Mouse (Mus musculus) hindbrain, embryonic 10.5 days (tissue): ENCODE results near the gene Ppp1r8. TPM values are rescaled to one million over a fixed set of nuclear protein-coding genes. Genes with fewer than 3 reads are reported as not detected.

ENCODE experiments used
- DNase-seq: peaks from one replicate; pipeline ENCODE4 v3.0.0-alpha.2; 2017; ENCODE audit warnings: low spot score
- H3K27ac ChIP-seq: fragments of 300-500 bp; sonication (generic); 2 replicates; pipeline ENCODE4 v1.5.1; 2016; ENCODE audit warnings: mild to moderate bottlenecking, moderate library complexity
- H3K27me3 ChIP-seq: fragments of 300-500 bp; sonication (generic); 2 replicates; pipeline ENCODE4 v1.6.1; 2016; ENCODE audit warnings: mild to moderate bottlenecking; ENCODE audit not compliant: poor library complexity, insufficient read depth, severe bottlenecking
- H3K36me3 ChIP-seq: fragments of 300-500 bp; sonication (generic); 2 replicates; pipeline ENCODE4 v1.6.1; 2016; ENCODE audit warnings: mild to moderate bottlenecking, moderate library complexity
- H3K4me1 ChIP-seq: fragments of 300-500 bp; sonication (generic); replicated peaks from 2 replicates; pipeline ENCODE4 v1.6.1; 2016; ENCODE audit warnings: mild to moderate bottlenecking
- H3K4me3 ChIP-seq: fragments of 300-500 bp; sonication (generic); 2 replicates; pipeline ENCODE4 v1.5.1; 2016; ENCODE audit warnings: mild to moderate bottlenecking, moderate library complexity
- H3K9me3 ChIP-seq: fragments of 300-500 bp; sonication (generic); 2 replicates; pipeline ENCODE4 v1.6.1; 2016; ENCODE audit warnings: mild to moderate bottlenecking, moderate library complexity
- WGBS: fragments of 180-500 bp; shearing (Covaris S2); methylation state at CpG from one replicate; pipeline ENCODE4 v1.1.7; 2016; 5-methylcytosine and 5-hydroxymethylcytosine counted together
- polyA plus RNA-seq: library from polyadenylated mRNA; unstranded; fragments of >200 nt; fragmentation: Nextera tagmentation; extraction: Ambion mirVana; gene quantifications from 2 replicates; pipeline ENCODE4 v1.2.1, GENCODE M21; 2016

Ppp1r8 gene
- polyA plus RNA-seq = 81.4 and 84.3 TPM in 2 replicates

DNA sequence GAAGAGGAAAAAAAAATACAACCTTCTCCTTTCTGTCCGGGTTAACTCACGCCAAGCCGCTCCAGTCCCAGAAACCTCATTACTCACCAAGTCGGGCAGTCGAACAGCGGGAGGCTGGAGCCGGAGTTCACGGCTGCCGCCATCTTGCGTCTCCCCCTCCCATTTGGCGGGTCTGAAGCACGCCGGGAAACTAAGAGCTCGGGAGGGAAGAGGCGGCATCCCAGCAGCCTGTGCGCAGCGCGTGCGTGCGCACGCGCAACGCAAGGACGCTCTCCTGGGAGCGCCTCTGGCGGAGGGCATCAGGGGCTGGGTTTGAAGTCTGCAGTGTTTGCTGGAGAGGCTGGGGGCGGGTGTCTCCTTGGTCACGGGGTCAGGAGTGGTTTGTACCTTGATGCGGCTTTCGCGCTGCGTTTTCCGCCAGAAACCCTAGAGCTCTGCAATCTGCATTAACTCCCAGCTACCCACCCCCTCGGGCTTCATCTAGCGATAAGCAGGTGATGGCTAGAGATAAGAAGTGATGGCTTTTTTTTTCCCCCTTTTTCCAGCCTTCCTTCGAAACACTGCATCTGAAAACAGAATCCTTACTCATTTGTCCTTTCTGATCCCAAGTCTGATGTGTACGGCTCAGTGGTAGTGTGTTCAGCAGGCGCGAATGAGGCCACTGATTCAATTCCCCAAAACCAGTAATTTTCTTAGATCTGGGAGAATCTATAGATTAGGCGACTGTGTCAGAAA is at the start of gene Ppp1r8:
TSS of gene Ppp1r8 (minus strand) at position 200 of the 735 bp plus-strand sequence.
- H3K9me3 ChIP-seq = no peaks in the 10 kb centered on the region
- H3K4me3 ChIP-seq = peak within 1 kb of the TSS; percentile 86
- DNase-seq = peak; percentile 94
- H3K27me3 ChIP-seq = no peaks in the 10 kb centered on the region
- peaks cover 37% of the 10 kb centered on the region for H3K36me3 ChIP-seq
- H3K4me1 ChIP-seq = peaks cover 22% of the 10 kb centered on the region
- peak within 1 kb of the TSS; percentile 94 for H3K27ac ChIP-seq
- 2% methylated on average over 40 of the region's 40 CpGs for WGBS

DNA sequence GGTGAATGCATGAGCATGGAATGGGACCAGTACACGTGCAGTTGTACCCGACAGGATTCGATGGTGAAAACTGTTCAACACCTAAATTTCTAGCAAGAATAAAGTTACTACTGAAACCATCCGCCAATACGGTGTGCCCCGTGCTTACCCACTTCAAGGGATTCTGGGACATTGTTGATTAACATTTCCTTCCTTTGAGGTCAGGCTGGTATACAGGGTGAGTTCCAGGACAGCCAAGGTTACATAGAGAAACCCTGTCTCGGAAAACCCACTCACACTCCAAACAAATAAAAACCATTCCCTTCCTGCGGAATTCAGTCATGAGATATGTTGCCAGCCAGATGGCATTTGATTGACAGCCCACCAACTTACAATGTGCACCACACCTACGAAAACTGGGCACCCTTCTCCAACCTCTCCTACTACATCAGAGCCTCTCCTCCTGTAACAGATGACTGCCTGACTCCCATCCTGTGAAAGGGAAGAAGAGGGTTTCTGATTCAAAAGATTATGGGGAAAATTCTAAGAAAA is 41.9 kb upstream of the Ppp1r8 start:
- no peaks in the 10 kb centered on the region for H3K9me3 ChIP-seq
- DNase-seq = no peak
- WGBS = 17% methylated on average over 9 of the region's 9 CpGs

DNA sequence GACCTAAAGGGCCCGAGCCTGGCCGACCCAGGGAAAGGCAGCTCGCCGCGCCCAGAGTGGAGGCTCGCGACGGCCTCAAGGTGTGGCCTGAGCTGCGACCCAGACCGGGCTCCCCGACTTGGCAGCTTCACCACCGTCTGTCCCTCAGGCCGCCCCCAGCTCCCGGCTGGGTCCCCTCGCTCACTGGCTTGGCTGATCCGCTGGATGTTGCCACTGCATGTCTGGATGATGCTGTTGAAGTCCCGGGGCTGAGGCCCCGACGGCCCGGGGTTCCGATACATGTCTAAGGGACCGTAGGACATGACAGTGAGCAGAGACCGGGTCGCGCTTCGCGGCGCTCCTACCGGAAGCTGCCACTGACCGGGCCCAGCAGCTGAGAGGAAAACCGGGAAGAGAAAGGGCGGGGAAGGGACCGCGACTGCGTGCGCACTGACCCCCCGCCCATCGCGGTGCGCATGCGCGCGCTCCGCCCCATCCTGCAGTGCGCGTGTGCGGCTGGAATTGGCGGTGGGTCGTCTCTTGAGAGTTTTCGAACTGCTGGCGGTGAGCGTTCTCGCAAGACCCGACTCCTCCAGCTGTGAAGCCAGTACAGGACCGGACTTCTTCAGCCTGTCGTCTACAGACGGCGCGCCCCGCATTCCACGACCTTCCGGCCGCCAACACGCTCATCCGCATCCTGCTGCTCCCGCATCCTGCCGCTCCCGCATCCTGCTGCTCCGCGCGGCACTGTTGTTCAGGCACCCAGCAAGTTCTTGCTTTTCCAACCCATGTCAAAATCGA is 41.3 kb upstream of the Ppp1r8 start, which contains the start of gene Stx12:
TSS of gene Stx12 (minus strand) at position 446 of the 780 bp plus-strand sequence.
- no peaks in the 10 kb centered on the region for H3K27me3 ChIP-seq
- H3K4me3 ChIP-seq = peak within 1 kb of the TSS; percentile 87
- peak within 1 kb of the TSS; percentile 94 for H3K27ac ChIP-seq
- peaks cover 26% of the 10 kb centered on the region for H3K4me1 ChIP-seq
- H3K9me3 ChIP-seq = no peaks in the 10 kb centered on the region
- H3K36me3 ChIP-seq = peaks cover 16% of the 10 kb centered on the region
- under 1% methylated on average over 72 of the region's 72 CpGs for WGBS
- peak; percentile 91 for DNase-seq

More for the DNA sequence above, 41.9 kb upstream of the Ppp1r8 start:
- peaks cover 11% of the 10 kb centered on the region for H3K36me3 ChIP-seq
- peak overlapping the region; percentile 87 for H3K4me3 ChIP-seq
- H3K4me1 ChIP-seq = peaks cover 26% of the 10 kb centered on the region
- peak overlapping the region; percentile 94 for H3K27ac ChIP-seq
- H3K27me3 ChIP-seq = no peaks in the 10 kb centered on the region

DNA sequence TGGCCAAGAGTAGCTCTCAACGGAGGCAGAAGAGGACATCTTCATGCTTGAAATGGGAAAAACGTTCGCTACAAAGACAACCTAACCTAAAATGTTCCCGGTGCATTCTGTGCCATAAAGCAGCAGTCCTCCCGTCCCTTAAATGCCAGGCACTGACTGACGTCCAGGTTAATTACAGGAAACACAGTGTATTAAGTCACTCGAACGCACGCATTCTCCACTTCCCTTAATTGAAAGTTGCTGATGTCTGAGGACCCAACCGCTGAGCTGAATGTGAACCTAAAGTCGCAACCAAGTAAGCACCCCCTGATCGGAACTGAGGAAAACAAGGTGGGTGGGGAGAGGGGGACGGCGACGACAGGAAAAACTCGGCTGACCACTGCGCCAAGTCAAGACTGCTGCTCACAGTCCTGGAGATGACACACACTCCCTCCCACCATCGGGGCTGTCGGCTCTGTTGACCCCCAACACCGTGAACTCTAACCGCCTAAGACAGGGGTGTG is 40.6 kb upstream of the Ppp1r8 start:
- no peak for DNase-seq

DNA sequence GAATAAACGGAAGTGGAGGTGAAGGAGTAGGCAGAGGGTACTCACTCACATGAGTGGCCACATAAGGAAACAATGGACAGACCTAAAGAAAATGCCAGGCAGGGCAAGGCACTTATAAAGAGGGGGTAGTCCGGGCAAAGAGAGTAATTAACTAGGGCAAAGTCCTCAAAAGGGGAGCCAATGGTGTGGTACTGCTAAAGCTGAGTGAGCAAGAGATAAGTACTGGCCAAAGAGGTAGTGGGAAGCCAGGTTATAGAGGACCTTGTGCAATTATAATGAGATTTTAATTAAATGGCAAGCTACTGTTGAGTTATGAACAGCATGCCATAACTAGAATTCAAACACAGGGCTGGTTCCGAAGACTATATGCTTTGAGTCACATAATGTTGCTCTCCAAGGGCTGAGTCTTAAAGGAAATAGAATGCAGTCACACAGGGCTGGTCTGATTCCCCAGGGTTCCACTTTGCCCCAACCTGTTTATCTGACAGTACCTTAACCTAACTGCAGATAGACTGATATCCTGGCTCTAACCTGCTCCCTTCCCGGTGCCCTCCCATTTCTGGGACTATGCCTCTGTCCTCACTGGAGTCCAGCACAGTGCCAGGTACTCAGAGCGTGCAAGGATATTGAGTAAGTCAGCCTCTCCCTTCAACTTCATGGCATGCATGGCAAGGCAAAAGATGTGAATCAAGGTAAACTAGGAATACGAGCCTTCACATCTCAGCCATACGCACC is 31.6 kb upstream of the Ppp1r8 start:
- Histone ChIP-seq H3K9me3 (no peaks in the 10 kb centered on the region), H3K27ac (no peak overlapping the region), H3K4me3 (no peak overlapping the region), H3K36me3 (peaks cover 35% of the 10 kb centered on the region), H3K27me3 (no peaks in the 10 kb centered on the region), H3K4me1 (no peaks in the 10 kb centered on the region)
- no peak for DNase-seq
- WGBS = 93% methylated on average over 7 of the region's 7 CpGs

More for the DNA sequence above, 40.6 kb upstream of the Ppp1r8 start:
- Histone ChIP-seq H3K4me3 (peak overlapping the region; percentile 87), H3K9me3 (no peaks in the 10 kb centered on the region), H3K36me3 (peaks cover 16% of the 10 kb centered on the region), H3K27me3 (no peaks in the 10 kb centered on the region), H3K27ac (peak overlapping the region; percentile 94), H3K4me1 (peaks cover 26% of the 10 kb centered on the region)
- 7% methylated on average over 21 of the region's 21 CpGs for WGBS

DNA sequence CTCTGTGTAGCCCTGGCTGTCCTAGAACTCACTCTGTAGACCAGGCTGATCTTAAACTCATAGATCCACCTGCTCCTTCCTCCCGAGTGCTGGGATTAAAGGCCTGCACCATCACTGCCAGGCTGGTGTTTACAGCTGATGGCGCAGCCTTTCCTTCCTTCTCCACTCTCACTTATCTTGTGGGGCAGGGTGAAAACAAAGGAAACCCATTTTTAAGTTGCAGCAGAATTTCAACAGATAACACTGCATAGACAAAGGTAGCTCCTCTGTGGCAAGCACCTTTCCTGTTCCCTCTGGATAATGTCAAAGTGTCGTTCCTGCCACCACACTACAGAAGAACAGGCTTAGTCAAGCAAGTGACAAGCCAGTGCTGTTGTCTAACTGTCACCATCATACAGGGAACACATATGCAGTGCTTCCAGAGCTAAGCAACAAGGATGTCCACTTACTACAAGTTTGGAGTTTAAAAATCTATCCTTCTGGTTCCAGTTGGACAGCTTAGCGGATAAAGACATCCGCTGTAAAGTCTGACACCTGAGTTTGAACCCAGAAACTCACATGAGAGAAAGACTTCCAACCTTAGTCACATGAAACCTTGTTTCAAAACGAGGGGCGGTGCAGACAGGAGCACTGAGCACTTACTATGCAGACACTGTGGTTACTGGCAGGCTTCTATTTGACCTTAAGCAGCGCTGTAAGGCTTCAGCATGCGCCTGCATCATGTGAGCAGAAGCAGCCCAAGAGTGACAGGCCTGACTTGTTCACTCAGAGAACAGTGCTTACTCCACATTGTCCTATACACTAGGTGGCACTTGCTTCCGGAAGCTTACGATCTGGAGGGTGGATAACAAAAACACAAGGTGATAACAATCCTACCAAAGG is 30.8 kb upstream of the Ppp1r8 start:
- no peak for DNase-seq
- H3K4me3 ChIP-seq = no peak overlapping the region
- no peaks in the 10 kb centered on the region for H3K9me3 ChIP-seq
- no peaks in the 10 kb centered on the region for H3K4me1 ChIP-seq
- no peak overlapping the region for H3K27ac ChIP-seq
- H3K36me3 ChIP-seq = peaks cover 41% of the 10 kb centered on the region
- 91% methylated on average over 11 of the region's 11 CpGs for WGBS
- H3K27me3 ChIP-seq = no peaks in the 10 kb centered on the region

DNA sequence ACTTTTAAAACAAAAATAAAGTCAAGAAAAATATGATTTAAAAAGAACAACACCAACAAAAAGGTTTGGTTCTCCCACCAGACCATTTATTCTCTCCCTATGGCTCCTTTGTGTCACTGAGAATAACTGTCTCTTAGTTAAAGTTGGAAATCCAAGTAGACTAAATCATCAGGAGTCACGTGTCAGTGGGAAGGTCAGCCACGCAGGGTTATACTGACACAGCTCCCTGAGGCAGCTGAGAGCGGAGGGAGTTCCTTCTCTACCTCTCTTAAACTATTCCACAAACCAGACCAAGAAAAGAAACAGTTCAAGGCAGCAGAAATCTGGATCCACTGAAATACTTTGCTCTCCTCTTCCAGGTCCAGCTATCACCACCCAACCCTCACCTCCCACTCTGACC is 28.1 kb upstream of the Ppp1r8 start:
- Histone ChIP-seq H3K4me3 (no peak overlapping the region), H3K36me3 (peaks cover 67% of the 10 kb centered on the region)

DNA sequence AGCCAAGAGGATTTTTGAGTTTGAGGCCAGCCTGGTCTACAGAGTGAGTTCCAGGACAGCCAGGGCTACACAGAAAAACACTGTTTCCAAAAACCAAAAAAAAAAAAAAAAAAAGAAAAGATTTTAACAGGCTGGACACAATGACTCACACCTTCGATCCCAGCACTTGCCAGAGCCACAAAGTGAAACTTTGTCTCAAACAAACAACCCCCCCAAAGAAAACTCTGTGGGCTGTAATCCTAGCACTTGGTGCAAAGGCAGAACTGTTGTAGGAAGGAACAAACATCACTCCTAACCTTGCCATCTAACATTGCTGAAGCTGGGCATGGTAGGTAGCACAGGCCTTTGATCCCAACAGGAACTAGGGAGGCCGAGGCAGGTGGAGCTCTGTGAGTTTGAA is 21.9 kb upstream of the Ppp1r8 start:
- no peaks in the 10 kb centered on the region for H3K4me1 ChIP-seq
- peaks cover 95% of the 10 kb centered on the region for H3K36me3 ChIP-seq
- H3K9me3 ChIP-seq = no peaks in the 10 kb centered on the region
- no peak for DNase-seq
- H3K27ac ChIP-seq = no peak overlapping the region
- H3K4me3 ChIP-seq = no peak overlapping the region
- H3K27me3 ChIP-seq = no peaks in the 10 kb centered on the region
- WGBS = 93% methylated on average over 2 of the region's 2 CpGs

More for the DNA sequence above, 28.1 kb upstream of the Ppp1r8 start:
- Histone ChIP-seq H3K27me3 (no peaks in the 10 kb centered on the region), H3K27ac (no peak overlapping the region), H3K4me1 (no peaks in the 10 kb centered on the region), H3K9me3 (no peaks in the 10 kb centered on the region)
- 98% methylated on average over 3 of the region's 3 CpGs for WGBS
- no peak for DNase-seq

DNA sequence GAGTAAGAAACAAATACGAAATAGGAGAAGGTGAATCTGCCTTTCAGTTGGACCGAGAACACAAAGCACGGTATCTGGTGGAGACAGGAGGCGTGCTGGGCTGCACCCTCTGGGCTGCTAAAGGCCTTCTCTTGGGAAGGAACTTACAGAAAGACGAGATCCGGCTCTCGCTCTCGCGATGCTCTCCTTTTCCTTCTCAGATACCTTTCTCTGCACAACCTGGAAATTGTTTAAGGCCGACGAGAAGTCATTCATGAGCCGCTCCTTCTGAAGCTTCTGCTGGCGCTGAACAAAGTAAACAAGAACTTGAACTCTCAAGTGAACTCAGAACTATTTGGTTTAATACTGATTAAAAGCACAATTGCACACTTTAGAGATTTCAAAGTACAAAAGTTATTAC is 20.0 kb upstream of the Ppp1r8 start:
- 94% methylated on average over 13 of the region's 13 CpGs for WGBS
- H3K4me1 ChIP-seq = no peaks in the 10 kb centered on the region
- no peak for DNase-seq
- H3K36me3 ChIP-seq = peaks cover 95% of the 10 kb centered on the region
- no peak overlapping the region for H3K4me3 ChIP-seq
- H3K9me3 ChIP-seq = no peaks in the 10 kb centered on the region
- H3K27me3 ChIP-seq = no peaks in the 10 kb centered on the region
- H3K27ac ChIP-seq = no peak overlapping the region

DNA sequence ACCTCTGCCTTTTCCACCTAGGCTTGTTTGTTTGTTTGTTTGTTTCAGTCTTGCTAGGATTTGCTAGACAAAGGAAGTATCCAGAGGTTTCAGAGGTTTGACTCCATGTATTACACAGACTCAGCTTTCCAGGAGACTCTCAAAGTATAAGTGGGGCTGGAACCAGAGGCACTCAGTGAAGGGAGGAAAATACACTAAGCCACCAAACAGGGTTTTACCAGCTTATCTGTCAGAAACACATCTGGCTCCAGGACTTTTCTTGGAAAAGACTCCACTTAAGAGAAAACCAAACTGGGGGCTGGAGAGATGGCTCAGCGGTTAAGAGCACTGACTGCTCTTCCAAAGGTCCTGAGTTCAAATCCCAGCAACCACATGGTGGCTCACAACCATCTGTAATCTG is 17.9 kb upstream of the Ppp1r8 start:
- no peaks in the 10 kb centered on the region for H3K9me3 ChIP-seq
- peaks cover 95% of the 10 kb centered on the region for H3K36me3 ChIP-seq
- no peaks in the 10 kb centered on the region for H3K4me1 ChIP-seq
- DNase-seq = no peak
- H3K27me3 ChIP-seq = no peaks in the 10 kb centered on the region
- WGBS = 85% methylated on average over 1 of the region's 1 CpGs
- H3K4me3 ChIP-seq = no peak overlapping the region
- no peak overlapping the region for H3K27ac ChIP-seq

DNA sequence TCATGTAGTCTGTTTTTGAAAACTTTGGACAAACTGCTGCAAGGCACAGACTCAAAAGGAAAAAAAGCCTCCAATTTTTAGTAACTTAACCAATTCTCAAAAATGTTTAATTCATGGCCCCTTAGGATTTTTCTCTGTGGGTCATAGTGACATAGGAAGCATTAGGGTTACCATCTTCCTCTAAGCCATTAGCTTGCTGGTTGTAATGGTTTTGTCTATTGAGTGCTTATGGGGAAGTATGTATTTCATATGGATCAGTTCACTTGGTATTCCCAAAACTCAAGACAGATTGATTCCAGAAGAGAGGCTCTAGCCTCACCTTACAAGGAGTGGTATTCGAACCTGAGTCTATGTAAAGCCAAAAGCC is 719 bp upstream of the Ppp1r8 start:
- 90% methylated on average over 1 of the region's 1 CpGs for WGBS
- Histone ChIP-seq H3K4me3 (peak overlapping the region; percentile 86), H3K27me3 (no peaks in the 10 kb centered on the region), H3K27ac (peak overlapping the region; percentile 94), H3K4me1 (peaks cover 22% of the 10 kb centered on the region), H3K36me3 (peaks cover 37% of the 10 kb centered on the region), H3K9me3 (no peaks in the 10 kb centered on the region)
- DNase-seq = no peak
